Mouse (Mus musculus) heart, adult 2 months (tissue): ENCODE measurements at regions not wholly inside any gene's neighbourhood (a gene's known extent, or its start where the extent isn't known, plus 50 kb on each side); places are given as distances from the start of the nearest gene placed in this dataset.

Source experiments
- CTCF ChIP-seq: fragments of 200-600 bp; IDR thresholded peaks from 2 replicates; pipeline ENCODE4 v1.8.1; 2022; ENCODE audit warnings: antibody characterized with exemption, mild to moderate bottlenecking, moderate library complexity
- POLR2A ChIP-seq: fragments of 200-500 bp; IDR thresholded peaks from 2 replicates; pipeline ENCODE4 v1.6.1; 2011; ENCODE audit warnings: mild to moderate bottlenecking, low read depth, low read length, control low read depth; ENCODE audit not compliant: insufficient read depth

GRCm38 (mm10) chr7:68582540-68583325, 166.3 kb downstream of the Arrdc4 start:
- no peak for TF ChIP-seq CTCF
- TF ChIP-seq POLR2A: no peak
